Mouse (Mus musculus): ENCODE data around the gene Gm49383.
A peak's percentile ranks its signal among the peaks of the same experiment; 100 is the strongest.

Gene Gm49383

DNA sequence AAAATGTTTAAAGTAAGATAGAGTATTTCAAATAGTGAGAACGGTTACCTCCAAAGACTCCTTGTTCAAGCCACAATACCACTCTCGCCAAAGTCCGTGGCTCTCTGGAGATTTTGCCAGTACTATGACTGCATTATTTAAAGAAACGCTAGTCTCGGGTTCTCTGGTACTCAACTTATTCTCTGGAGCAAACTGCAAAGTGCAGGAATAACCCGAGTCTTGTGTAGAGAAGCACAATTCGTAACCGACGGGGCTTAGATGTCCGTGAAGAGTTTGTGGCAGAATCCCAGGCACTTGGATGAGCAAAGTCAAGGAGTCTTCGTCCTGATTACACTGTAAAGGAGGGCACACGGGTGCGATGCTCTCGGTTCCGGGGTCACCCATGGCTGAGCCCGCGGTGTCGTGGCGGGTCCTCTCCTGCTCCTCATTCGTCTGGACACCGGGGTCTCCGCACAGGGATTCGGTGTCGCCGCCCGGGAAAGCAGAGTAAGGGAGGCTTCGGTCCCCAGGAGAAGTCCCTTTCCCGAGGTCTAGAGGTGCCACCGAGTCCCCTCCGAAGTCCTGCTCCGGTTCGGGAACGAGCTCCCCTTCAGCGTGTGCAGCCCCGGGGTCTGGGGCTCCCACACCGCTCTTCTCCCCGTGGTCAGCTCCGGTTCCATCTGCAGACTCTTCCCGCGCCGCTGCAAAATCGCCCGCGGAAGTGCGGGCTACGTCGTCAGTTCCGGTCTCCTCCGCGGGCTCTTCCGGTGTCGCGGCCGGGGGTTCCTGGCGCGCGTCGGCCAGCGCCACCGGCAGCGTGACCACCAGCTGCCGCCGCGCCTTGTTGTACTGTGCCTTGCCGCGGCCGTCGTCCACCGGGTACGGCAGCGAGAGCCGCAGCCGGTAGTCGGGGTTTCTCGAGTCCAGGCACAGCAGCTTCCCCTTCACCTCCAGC is at the start of gene Gm49383:
Gene Gm49383 (minus strand): TSS at position 661 of the 934 bp plus-strand sequence.
- peak; percentile 67 for DNase-seq (ENCODE audit: low spot score)

DNA sequence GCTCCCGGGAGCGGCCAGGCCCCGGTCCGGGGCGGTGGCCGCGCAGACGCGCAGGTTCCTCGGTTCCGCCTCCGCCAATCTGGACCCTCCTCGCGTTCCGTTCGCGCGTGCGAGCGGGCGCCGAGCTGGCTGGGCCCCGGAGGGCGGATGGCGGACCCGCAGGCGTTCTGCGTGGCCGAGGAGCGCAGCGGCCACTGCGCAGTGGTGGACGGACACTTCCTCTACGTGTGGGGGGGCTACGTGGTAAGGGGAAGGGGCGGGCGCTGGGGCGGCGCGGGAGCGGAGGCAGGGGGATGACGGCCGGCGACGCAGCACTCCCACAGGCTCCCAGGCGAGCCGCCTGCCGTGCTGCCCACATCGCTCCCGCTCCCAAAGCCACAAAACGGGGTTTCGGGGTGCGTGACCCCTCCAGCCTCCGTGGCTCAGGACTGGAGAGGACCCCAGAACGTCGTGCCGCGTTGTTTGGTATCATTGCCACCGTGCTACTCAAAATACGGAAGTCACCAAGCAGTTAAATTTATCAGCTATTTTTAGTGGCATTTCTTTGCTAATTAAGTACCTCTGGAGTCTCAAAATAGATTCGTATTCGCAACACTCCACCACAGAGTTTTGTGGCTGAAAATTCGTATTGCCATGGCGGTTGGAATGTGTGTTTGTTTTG is 45.0 kb upstream of the Gm49383 start:
- peak; percentile 72 for DNase-seq (ENCODE audit: low spot score)

DNA sequence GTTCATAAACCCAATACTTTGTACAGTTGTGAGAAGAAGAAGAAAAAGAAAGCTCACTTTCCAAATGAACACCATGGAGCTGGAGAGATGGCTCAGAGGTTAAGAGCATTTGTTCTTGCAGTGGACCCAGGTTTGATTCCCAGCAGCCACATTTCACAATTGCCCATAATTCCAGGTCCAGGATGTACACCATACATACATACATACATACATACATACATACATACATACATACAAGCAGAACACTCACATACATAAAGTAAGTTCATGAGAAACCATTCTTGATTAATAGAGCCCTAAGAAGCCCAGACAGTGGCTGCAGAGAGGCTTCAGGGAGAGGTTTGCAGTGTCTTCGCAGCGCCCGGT is 44.5 kb upstream of the Gm49383 start:
- no peak for DNase-seq (ENCODE audit: low spot score)

DNA sequence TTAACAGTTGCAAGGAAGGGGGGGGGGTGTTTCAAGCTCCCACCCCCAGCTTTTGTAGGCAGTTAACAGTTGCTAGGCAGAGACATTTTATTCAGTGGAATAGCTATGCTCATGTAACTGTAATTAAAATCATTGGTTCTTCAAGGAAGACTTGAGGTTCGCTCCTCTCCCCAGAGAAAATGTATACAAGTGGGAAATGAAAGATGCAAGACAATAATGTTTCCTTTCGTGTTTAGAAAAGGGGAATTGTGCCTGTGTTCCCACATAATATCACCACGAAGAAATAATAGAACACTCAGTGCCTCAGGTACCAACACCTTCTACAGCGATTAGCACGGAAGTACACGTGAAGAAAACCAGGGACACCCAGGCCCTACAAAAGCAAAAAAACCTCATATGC is 44.0 kb upstream of the Gm49383 start, which contains the start of gene Klhdc1:
Gene Klhdc1 (plus strand): TSS at position 301 of the 400 bp plus-strand sequence.
- DNase-seq (ENCODE audit: low spot score): no peak

DNA sequence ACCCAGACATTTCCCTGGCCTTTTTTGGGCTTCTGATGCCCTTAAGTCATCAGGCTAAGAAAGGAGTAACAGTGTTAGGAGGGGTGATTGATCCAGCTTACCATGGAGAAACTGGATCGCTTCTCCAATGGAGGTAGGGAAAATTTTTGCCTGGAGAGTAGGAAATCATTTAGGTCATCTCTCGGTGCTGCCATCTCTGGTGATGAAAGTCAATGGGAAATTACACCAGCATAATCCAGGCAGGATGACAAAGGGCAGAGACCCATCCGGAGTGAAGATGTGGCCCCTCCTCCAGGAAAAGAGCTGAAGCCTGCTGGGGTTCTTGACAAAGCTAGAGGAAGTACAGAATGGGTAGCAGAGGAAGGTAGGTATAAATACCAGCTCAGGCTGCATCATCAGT is 41.4 kb upstream of the Gm49383 start:
- DNase-seq (ENCODE audit: low spot score): no peak

DNA sequence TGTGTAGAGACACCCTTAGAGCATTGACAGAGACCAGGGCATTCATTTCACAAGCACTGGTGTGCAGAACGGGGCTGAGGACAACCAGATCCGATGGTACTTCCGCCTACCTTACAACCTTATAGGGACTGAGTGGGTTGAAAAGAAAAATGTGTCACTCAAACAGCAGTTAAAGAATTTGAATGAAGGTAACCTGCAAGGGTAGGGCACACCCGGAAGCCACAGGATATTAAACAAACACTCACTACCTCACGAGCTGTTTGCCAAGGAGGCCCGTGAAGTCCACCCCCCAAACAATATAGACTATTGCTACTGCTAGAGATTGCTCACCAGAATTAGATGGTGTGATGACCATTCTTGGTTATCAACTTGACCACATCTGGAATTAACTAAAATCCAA is 38.9 kb upstream of the Gm49383 start:
- no peak for DNase-seq (ENCODE audit: low spot score)

DNA sequence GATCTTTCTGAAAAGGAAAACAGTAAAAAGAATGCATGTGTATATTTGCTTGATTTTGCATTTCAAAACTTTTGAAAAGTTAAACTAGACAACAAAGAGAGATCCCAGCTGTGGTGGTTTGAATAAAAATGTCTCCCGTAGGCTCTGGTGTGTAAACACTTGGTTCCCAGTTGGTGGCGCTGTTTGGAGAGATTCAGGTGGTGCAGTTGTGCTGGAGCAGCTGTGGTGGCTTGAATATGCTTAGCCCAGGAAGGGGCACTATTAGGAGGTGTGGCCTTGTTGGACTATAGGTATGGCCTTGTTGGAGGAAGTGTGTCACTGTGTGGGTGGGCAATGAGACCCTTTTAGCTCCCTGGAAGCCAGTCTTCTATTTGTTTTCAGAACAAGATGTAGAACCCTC is 32.3 kb upstream of the Gm49383 start:
- DNase-seq (ENCODE audit: low spot score): no peak

DNA sequence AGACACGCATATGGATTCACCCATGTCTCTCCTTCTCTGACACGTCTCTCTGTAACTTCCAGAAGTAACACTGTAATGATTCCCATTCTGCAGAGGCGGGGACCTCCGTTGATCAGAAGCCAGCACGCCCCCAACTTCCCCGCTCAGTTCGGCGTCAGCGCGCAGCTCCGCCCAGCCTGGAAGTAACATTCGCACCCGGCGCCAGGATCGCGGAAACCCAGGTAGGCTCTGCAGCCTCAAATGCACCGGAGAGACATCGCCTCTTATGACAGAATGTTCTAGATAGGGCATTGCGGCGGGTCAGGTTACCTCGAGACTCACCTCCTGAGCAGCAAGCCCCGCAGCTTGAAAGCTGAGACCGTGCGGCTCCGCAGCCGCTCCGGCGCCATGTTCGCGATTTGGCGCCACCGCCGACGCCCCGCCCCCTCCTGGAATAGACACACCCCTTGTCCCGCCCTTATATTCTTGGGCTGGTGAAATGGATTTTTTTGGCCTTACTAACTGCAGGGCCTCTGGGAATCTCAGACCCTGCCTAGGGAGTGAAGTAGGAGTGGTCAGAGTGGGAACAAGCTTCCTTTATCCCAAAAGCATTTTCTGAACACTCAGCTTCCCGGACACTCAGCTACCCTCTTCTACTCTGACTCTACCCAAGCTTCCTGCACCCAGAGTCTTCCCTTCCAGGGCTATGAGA is 31.0 kb upstream of the Gm49383 start, which contains the start of gene Pole2:
Gene Pole2 (minus strand): TSS at position 420 of the 691 bp plus-strand sequence.
- DNase-seq (ENCODE audit: low spot score): peak; percentile 90

DNA sequence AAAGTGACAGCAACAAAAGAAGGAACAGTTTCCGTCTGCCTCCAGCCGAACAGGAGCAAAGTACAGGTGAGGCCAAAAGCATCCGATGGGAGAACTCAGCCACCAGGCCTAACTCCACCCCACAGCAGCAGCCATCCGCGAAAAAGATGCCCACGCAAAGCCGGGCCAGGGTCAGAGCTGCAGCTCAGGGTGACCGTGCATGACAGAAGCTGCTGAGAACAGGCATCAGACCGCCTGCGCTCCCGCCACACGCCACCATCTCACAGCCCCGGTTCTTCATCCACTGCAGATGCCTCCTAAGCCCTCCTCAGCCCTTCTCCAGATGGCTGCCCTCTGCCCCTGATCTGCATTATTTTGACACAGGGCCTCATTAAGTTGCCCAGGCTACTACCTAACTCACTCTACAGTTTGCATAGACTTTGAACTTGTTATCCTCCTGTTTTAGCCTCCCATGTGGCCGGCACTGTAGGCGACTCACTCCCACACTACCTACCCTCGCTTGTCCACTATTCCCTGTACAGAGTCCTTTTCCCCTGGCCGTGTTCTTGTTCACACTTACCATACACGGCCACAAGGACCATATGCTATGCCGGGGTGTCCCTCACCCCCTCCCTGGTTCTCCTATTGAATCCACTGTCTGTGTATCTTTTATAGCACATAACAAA is 23.8 kb upstream of the Gm49383 start:
- DNase-seq (ENCODE audit: low spot score): no peak

DNA sequence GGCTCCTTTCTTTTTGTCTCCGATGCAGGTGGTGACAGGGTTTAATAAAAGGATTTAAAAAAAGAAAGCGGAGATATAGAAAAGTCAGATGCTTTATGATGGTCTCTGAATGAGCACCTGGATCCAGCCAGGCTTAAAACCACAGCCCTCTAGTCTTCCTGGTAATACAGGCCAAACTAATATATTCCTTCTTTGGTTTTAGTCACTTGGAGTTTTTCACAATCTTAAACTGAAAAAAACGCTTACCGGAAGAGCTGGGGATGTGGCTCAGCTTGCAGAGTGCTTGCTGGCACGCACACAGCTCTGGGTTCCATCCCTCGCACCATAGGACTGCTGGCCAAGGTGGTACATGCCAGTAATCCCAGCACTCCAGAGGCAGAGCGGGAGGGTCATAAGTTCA is 19.7 kb upstream of the Gm49383 start:
- no peak for DNase-seq (ENCODE audit: low spot score)

DNA sequence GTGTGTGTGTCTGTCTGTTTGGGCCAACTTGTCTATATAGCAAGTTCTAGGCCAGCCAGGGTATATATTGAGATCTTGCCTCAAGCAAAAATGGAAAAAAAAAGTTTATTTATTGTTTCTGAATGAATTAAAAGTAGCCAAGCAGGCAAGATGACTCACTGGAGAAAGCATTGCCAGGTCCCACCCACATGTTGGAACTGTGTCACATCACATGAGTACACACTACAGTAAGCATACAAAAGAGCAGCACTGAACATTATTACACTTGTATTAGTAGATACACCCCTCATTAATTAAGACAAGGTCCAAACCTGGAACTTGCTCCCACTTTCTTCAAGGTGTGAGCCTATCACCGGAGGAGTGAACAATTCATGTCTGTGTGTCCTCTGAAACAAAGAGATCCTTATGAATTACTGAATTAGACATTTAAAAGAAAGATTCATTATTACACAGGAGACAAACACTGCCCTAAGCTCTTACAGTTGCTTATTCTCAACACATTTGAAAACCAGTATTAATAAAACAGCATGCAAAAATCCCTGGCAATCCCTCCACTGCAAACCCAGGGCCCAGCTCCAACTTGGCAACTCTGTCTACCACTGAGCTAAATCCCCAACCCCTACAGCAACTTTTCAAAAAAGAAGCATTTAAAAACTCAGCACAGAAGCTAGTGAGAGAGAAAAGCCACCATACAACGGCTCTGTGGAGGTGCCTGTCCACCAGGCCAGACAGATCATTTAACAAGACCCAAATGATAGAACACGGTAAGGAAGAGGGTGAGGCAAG is 18.3 kb upstream of the Gm49383 start:
- DNase-seq (ENCODE audit: low spot score): peak; percentile 76

DNA sequence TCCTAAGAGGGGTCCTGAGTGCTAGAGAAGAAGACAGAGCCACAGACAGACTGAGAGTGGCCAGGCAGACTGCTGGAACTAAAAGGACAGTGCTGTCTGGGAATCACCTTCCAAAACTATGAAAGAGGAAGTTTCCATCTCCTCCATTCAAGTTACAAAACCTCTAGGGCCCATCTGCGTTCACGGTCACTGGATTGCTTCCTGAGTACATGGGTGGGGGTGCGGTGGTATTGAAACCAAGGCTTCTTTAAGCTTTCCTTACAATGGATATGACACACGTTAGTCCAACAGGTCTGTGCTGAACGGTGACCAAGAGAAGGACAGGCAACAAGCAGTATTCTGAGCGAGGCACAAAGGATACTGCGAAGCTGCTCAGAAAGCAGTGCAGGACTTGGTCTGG is 17.5 kb upstream of the Gm49383 start:
- no peak for DNase-seq (ENCODE audit: low spot score)

DNA sequence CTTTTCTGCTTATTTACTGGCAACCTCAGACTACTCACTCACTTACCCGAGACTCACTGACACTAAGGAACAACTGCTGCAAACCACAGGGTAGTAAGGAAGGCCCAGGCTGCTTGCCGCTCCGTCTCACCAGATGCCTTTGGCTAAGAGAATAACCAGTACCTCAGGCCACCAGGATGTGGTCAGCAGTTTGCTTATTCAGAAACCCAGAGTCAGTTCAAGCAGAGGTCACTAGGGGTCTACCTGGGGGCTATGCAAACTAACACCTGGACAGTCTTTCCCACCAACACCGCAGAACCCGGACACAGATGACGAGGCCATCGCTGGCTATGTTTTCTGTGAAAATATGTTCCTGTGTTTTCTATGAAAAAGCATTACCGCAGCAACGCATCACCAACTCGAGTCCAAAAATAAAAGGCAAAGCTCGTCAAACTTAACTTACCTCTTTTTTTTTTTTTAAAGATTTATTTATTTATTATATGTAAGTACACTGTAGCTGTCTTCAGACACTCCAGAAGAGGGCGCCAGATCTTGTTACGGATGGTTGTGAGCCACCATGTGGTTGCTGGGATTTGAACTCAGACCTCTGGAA is 16.4 kb upstream of the Gm49383 start:
- no peak for DNase-seq (ENCODE audit: low spot score)

DNA sequence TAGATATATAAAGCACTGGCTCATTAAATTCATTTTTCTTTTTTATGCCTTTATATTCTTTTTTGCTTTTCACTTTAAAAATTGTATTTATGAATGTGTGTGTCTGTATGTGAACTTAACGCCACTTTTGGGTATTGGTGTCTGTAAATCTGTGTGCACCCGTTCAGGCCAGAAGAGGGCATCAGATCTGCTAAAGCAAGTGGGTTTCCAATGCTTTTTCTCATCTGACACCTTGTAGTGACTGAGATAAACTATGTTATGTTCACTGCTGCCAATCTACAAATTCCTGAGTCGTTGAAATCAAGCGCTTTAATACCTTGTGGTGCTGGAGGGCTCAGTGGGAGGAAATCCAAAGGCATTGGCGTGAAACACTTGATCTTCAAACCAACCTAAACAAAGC is 14.2 kb upstream of the Gm49383 start:
- no peak for DNase-seq (ENCODE audit: low spot score)

DNA sequence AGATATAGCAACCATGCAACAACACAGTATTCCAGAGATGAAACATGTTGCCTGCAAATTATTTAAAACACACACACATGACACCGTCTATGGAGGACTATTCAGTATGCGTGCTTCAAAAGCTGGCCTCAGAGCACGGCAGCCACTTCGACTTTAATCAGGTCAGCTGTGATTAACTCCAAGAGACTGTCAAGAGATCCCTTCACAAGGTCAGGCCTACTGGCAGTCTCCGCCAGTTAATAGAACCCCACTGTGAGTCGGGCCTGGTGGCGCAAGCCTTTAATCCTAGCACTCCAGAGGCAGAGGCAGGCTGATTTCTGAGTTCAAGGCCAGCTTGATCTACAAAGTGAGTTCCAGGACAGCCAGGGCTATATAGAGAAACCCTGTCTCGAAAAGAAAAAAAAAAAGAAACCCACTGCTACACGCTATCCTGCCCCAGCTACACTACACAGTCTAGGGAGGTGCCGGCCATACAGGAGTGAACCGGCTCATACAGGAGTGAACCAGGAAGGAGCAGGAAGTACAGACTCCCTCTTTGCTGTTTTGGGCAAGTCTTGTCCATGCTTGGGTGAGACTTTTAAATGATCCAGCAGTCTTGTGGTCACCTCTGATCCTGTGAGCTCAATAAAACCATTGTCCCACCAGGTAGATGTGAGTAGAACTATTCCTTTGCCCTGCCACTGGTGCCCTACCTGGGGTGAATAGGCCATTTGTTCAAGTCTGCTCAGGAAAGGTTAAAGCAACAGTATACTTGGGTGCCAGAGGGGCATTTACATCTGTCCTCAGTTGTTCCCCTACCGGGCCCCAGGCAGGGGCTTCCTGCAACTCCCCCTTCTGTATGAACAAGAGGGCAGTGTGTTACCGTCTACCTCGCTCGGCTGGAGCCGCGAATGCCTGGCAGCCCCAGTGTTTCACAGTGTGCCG is 13.4 kb upstream of the Gm49383 start:
- DNase-seq (ENCODE audit: low spot score): no peak

DNA sequence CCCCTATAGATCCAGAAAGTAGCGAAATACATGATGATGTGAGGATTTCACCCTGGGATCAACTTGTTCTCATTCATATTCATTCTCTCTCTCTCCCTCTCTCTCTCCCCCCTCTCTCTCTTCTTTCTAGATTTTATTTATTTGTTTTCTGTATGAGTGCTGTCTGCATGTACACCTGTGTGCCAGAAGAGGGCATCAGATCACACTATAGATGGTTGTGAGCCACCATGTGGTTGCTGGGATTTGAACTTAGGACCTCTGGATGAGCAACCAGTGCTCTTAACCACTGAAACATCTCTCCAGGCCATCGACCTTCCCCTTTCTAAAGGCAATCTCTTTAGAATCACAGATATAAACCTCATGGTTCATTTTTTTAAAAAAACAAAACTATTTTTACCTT is 11.6 kb upstream of the Gm49383 start:
- no peak for DNase-seq (ENCODE audit: low spot score)

DNA sequence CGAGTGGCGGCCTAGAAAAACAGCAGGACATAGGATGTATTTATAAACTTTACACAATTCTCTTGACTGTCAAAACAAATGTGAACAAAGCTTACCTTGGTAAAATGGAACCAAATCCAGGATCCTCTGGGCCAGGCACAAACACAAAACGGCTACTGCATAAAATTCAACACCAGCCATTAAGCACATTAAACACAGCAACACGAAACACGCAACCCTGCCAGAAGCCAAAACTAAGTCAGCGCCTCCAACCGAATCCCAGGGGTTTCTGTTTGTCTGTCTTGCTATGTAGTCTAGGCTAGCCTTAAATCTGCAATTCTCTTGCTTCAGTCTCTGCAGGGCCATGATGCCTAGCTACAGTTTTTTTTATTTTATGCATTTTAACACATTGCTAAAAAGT is 11.0 kb upstream of the Gm49383 start:
- DNase-seq (ENCODE audit: low spot score): no peak

DNA sequence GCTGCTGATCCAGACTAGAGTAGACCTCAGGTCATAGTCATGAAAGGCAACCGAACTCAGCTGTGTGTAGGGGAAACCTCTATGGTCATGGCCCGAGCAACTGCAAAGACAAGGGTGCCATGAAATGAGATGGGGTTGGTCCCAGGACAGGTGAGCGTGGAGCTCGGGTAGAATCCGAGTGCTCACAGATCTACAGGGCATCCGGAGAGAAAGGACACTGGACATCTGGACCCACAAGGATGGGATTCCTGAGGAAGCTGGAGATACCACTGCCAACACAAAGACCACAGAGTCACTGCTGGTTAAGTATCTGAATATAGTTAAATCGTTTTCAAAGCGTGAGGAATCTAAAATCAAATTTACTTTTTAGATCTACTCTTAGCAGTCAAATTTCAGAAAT is 10.5 kb upstream of the Gm49383 start:
- DNase-seq (ENCODE audit: low spot score): no peak

DNA sequence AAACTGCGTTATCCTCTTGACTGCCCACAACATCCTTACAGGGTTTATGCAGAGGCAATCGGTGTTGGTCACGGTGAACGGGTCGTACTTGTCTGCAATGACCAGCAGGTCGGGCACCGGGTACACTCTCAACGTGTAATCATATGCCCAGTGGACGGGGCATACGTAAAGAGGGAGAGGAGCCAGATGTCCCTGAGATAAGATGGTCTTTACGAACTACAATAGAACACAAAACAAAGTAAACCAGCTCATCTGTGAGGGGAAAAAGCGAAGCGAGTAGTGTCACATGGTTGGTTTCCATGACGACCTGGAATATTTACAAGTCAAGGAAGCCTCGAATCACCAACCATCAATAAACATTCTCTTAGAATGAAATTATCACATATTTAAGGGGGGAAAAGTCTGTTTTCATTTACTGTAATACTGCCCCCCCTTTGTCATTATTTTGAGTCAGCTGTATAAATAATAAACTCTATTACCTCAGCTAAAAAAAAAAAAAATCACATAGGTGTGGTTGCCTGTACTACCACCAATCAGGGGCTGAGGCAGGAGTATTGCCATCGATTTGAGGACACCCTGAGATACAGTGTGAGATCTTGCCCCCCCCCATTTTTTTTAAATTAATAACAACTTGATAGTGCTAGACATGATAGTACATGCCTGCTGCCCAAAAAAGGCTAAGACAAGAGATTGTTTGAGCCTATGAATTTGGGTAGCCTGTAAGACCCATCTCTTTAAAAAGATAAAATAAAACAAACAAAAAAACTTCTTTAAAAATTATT is 7.3 kb upstream of the Gm49383 start, which contains the start of gene Gm49384:
Gene Gm49384 (minus strand): TSS at position 216 of the 782 bp plus-strand sequence.
- no peak for DNase-seq (ENCODE audit: low spot score)
